Mouse (Mus musculus): ENCODE results near the gene Gm10570. TPM values are rescaled to one million over a fixed set of nuclear protein-coding genes. Genes with fewer than 3 reads are reported as not detected.
A peak's percentile ranks its signal among the peaks of the same experiment; 100 is the strongest.

Gm10570 gene
- 0.55 and 1.1 TPM in 2 replicates for polyA plus RNA-seq (2015; fragmentation: Nextera tagmentation; extraction: Ambion mirVana)

DNA sequence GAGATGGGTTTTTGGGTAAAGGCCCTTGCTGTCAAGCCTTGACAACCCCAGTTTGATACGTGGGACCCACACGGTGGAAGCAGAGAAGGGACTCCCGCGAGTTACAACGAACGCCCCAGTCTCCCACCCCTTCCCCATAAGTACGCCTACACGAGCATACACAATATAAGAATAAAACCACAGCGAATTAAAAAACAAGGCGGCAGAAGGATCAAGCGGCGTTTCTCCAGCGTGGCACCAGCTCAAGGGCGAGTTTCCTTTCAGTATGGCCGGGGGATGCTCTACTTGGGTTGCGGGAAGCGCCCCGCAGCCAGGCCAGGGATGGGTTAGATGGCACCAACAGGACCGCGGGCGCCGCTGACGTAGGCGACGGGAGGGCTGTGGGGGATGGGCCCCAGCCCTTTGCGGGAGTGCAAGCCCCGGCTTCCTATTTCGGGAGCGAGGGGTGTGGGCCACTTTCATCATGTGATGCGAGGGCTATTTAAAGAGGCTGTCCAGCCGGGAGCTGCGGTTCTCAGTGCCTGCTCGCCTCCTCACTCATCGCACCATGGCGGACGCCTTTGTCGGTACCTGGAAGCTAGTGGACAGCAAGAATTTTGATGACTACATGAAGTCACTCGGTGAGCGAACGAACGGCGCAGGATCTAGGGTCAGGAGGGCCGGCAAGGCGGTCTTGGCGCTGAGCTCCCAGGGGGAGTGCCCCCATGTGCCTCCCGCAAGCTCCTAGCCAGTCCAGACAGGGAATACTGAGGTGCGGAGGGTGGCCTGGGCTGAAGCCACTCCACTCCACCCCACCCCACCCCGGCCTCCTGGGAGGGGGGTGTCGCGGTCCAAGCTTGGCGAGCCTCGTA is at the start of gene Gm10570, which contains the start of gene Fabp3:
Gm10570 (minus strand) TSS at position 444 of the 851 bp plus-strand sequence.
Fabp3 (plus strand) TSS at position 365 of the 851 bp plus-strand sequence.
- Histone ChIP-seq H3K36me3 (no peaks in the 10 kb centered on the region), H3K9me3 (no peaks in the 10 kb centered on the region), H3K4me1 (peaks cover 18% of the 10 kb centered on the region), H3K4me2 (replicated peaks) (peak within 1 kb of the TSS; percentile 80), H3K27ac (replicated peaks) (no peak within 1 kb of the TSS), H3K4me3 (peak within 1 kb of the TSS; percentile 53), H3K9ac (replicated peaks) (peak within 1 kb of the TSS; percentile 61), H3K27me3 (peaks cover 18% of the 10 kb centered on the region)
- under 1% methylated on average over 52 of the region's 52 CpGs for WGBS
- peak; percentile 65 for ATAC-seq (replicated peaks)

DNA sequence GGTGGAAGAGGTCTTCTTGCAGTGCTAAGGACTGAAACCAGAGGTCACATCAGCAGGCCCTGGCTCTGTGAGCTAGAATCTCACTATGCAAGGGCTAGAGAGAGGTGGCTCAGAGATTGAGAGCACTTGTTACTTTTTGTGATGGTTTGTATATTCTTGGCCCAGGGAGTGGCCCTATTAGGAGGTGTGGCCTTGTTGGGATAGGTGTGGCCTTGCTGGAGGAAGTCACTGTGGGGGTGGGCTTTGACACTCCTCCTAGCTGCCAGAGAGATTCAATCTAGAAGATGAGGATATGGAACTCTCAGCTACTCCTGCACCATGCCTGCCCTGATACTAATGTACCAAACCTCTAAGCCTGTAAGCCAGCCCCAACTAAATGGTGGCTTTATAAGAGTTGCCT is 49.5 kb upstream of the Gm10570 start:
- H3K9ac ChIP-seq (replicated peaks): no peak overlapping the region
- no peak for ATAC-seq (replicated peaks)
- no peak overlapping the region for H3K27ac ChIP-seq (replicated peaks)
- H3K4me1 ChIP-seq: peaks cover 24% of the 10 kb centered on the region
- no peaks in the 10 kb centered on the region for H3K9me3 ChIP-seq
- no peaks in the 10 kb centered on the region for H3K27me3 ChIP-seq
- peaks cover 13% of the 10 kb centered on the region for H3K36me3 ChIP-seq
- no peak overlapping the region for H3K4me2 ChIP-seq (replicated peaks)
- H3K4me3 ChIP-seq: no peak overlapping the region

DNA sequence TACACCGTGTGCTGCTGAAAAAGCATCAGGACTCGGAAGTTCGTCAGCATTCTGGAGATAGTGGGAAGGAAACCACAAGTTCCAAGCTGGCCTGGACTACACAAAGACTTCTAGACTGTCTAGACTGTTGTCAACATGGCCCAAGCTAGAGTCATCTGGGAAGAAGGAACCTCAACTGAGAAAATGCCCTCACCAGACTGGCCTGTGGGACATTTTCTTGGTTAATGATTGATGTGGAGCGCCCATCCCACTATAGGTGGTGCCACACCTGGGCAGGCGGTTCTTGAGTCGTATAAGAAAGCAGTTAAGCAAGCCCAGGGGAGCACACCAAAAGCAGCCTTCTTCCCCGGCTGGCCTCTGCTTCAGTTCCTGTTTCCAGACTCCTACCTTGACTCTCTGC is 44.1 kb upstream of the Gm10570 start:
- Histone ChIP-seq H3K4me3 (no peak overlapping the region), H3K4me2 (replicated peaks) (no peak overlapping the region), H3K27me3 (no peaks in the 10 kb centered on the region), H3K9ac (replicated peaks) (no peak overlapping the region), H3K4me1 (no peaks in the 10 kb centered on the region), H3K36me3 (peaks cover 50% of the 10 kb centered on the region), H3K9me3 (no peaks in the 10 kb centered on the region), H3K27ac (replicated peaks) (no peak overlapping the region)
- ATAC-seq (replicated peaks): no peak
- WGBS: 95% methylated on average over 7 of the region's 7 CpGs

DNA sequence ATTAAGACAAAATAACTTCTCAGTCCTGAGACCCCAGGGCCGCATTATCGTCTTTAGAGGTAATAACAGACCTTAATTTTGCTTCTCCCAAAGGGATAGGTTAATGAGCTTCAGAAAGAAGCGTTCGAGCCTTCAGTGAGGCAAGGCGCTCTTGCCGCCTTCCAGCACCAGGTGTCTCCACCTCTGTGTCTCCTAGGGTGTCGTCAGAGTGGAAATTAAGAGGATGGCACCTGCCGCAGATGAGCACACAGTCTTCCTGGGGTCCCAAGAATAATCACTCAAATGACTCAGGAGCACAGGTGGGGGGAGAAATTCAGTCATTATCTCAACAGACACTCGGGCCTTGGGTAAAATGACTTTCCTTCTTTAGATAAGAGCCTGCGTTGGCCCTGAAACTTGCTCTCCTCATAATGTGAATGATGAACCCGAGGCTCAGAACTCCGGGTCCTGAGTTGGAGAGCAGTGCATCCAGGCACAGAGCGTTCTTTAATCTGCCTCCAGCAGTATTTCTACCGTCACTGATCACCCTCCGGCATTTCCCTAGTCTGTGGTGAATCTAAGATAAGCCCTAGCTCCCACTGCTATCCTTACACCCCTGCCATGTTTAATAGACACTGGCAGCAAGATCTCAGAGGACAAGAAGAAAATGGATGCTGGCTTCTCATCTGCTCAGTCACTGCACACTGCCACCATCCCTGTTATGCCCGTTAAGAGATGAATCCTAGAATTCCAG is 42.4 kb upstream of the Gm10570 start:
- no peak overlapping the region for H3K27ac ChIP-seq (replicated peaks)
- H3K4me3 ChIP-seq: no peak overlapping the region
- no peaks in the 10 kb centered on the region for H3K9me3 ChIP-seq
- WGBS: 91% methylated on average over 16 of the region's 16 CpGs
- no peaks in the 10 kb centered on the region for H3K4me1 ChIP-seq
- no peak for ATAC-seq (replicated peaks)
- peaks cover 60% of the 10 kb centered on the region for H3K36me3 ChIP-seq
- no peaks in the 10 kb centered on the region for H3K27me3 ChIP-seq
- H3K4me2 ChIP-seq (replicated peaks): no peak overlapping the region
- H3K9ac ChIP-seq (replicated peaks): no peak overlapping the region

DNA sequence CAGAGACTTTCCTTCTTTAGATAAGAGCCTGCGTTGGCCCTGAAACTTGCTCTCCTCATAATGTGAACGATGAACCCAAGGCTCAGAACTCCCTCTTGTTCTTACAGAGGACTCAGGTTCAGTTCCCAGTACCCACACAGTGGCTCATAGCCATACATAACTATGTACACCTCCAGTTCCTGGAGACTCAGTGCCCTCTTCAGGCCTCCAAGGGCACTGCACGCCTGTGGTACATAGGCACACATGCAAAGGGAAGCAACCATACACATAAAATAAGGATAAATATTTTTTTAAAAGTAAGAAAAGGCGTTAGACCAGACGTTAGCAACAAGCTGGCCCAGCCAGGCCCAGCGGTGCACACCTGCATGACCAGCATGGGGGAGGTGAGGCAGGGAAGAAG is 41.2 kb upstream of the Gm10570 start:
- no peak overlapping the region for H3K4me2 ChIP-seq (replicated peaks)
- no peaks in the 10 kb centered on the region for H3K4me1 ChIP-seq
- H3K9me3 ChIP-seq: no peaks in the 10 kb centered on the region
- H3K27ac ChIP-seq (replicated peaks): no peak overlapping the region
- no peak for ATAC-seq (replicated peaks)
- H3K4me3 ChIP-seq: no peak overlapping the region
- WGBS: 96% methylated on average over 6 of the region's 6 CpGs
- H3K27me3 ChIP-seq: no peaks in the 10 kb centered on the region
- H3K9ac ChIP-seq (replicated peaks): no peak overlapping the region
- H3K36me3 ChIP-seq: peaks cover 64% of the 10 kb centered on the region

GRCm38 (mm10) chr4:130341691-130342090 is 33.2 kb upstream of the Gm10570 start:
- Histone ChIP-seq H3K36me3 (peaks cover 27% of the 10 kb centered on the region), H3K4me3 (no peak overlapping the region), H3K27me3 (no peaks in the 10 kb centered on the region), H3K4me2 (replicated peaks) (no peak overlapping the region), H3K4me1 (no peaks in the 10 kb centered on the region), H3K9ac (replicated peaks) (no peak overlapping the region), H3K9me3 (no peaks in the 10 kb centered on the region), H3K27ac (replicated peaks) (no peak overlapping the region)
- no peak for ATAC-seq (replicated peaks)
- WGBS: 21% methylated on average over 4 of the region's 4 CpGs

DNA sequence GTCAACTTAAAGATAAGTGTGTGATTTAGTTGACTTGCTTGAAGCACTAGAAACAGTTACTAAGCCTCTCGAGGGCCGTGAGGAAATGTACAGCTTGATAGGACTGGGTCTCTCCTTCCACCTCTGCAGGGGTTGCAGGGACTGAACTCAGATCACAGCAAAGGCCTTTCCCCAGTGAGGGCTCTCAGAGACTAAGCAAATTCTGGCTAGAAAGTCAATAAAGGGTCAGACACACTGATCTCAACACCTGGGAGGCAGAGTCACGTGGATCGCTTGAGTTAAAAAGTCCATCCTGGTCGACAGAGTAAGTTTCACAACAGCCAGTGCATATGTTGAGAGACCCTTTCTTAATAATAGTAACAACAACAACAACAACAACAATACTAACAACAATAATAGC is 27.4 kb upstream of the Gm10570 start:
- no peak overlapping the region for H3K4me3 ChIP-seq
- no peak for ATAC-seq (replicated peaks)
- no peak overlapping the region for H3K9ac ChIP-seq (replicated peaks)
- H3K4me2 ChIP-seq (replicated peaks): no peak overlapping the region
- no peaks in the 10 kb centered on the region for H3K9me3 ChIP-seq
- peaks cover 38% of the 10 kb centered on the region for H3K36me3 ChIP-seq
- no peaks in the 10 kb centered on the region for H3K27me3 ChIP-seq
- WGBS: 92% methylated on average over 5 of the region's 5 CpGs
- H3K4me1 ChIP-seq: no peaks in the 10 kb centered on the region
- H3K27ac ChIP-seq (replicated peaks): no peak overlapping the region

- Histone ChIP-seq H3K4me1 (no peaks in the 10 kb centered on the region), H3K4me2 (replicated peaks) (no peak overlapping the region), H3K9ac (replicated peaks) (no peak overlapping the region), H3K36me3 (peaks cover 59% of the 10 kb centered on the region), H3K27me3 (no peaks in the 10 kb centered on the region), H3K4me3 (no peak overlapping the region), H3K9me3 (no peaks in the 10 kb centered on the region), H3K27ac (replicated peaks) (0 out of 2 replicates have a peak overlapping the region, but pooled peaks have one; percentile 34)
- WGBS: 85% methylated on average over 9 of the region's 9 CpGs
- ATAC-seq (replicated peaks): no peak
Measured at GRCm38 (mm10) chr4:130327366-130327765, 18.9 kb upstream of the Gm10570 start.

DNA sequence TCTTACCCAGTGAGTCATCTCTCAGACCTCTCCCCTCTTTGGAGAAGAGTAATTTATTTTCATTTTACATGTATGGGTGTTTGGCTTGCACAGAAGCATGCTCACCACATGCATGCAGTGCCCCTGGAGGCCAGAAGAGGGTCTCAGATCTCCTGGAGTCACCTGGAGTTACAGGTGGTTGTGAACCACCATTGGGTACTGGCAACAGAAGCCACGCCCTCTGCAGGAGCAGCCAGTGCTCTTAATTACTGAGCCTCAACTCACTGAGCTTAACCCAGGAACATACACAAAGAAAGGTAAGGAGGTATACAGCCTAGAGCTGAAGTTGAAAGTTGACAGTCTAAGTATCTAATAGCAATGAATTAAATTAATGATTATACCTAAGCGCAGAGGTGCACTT is 17.0 kb upstream of the Gm10570 start:
- Histone ChIP-seq H3K36me3 (peaks cover 58% of the 10 kb centered on the region), H3K27ac (replicated peaks) (no peak overlapping the region), H3K4me2 (replicated peaks) (no peak overlapping the region), H3K27me3 (no peaks in the 10 kb centered on the region), H3K4me1 (no peaks in the 10 kb centered on the region), H3K9me3 (no peaks in the 10 kb centered on the region), H3K4me3 (no peak overlapping the region), H3K9ac (replicated peaks) (no peak overlapping the region)
- 96% methylated on average over 2 of the region's 2 CpGs for WGBS
- ATAC-seq (replicated peaks): no peak

GRCm38 (mm10) chr4:130323607-130324006 is 15.1 kb upstream of the Gm10570 start:
- H3K4me2 ChIP-seq (replicated peaks): no peak overlapping the region
- no peaks in the 10 kb centered on the region for H3K27me3 ChIP-seq
- H3K36me3 ChIP-seq: peaks cover 54% of the 10 kb centered on the region
- ATAC-seq (replicated peaks): no peak
- 72% methylated on average over 5 of the region's 5 CpGs for WGBS
- no peak overlapping the region for H3K27ac ChIP-seq (replicated peaks)
- no peak overlapping the region for H3K9ac ChIP-seq (replicated peaks)
- no peaks in the 10 kb centered on the region for H3K9me3 ChIP-seq
- no peaks in the 10 kb centered on the region for H3K4me1 ChIP-seq
- H3K4me3 ChIP-seq: no peak overlapping the region

DNA sequence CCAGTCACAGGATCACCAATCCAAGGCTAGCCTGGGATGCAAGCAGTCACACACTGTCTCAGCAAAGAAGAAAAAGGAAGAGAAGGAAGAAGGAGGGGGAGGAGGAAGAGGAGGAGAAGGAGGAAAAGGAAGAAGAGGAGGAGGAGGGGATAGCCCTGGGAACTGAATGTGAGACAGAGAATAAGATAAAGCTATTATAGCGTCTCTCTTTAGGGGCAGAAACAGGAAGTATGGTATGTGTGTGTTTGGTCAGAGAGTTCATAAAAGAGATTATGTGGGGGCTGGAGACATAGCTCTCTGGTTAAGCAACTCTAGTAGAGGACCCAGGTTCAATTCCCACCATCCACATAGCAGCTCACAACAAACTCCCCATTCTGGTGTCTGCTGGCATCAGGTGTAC is 14.7 kb upstream of the Gm10570 start:
- 94% methylated on average over 1 of the region's 1 CpGs for WGBS
- no peaks in the 10 kb centered on the region for H3K9me3 ChIP-seq
- H3K27ac ChIP-seq (replicated peaks): no peak overlapping the region
- H3K36me3 ChIP-seq: peaks cover 51% of the 10 kb centered on the region
- H3K4me3 ChIP-seq: no peak overlapping the region
- no peak for ATAC-seq (replicated peaks)
- H3K9ac ChIP-seq (replicated peaks): no peak overlapping the region
- no peak overlapping the region for H3K4me2 ChIP-seq (replicated peaks)
- no peaks in the 10 kb centered on the region for H3K27me3 ChIP-seq
- H3K4me1 ChIP-seq: no peaks in the 10 kb centered on the region

GRCm38 (mm10) chr4:130322567-130322966 is 14.1 kb upstream of the Gm10570 start:
- Histone ChIP-seq H3K4me2 (replicated peaks) (no peak overlapping the region), H3K36me3 (peaks cover 50% of the 10 kb centered on the region), H3K4me3 (no peak overlapping the region), H3K27me3 (no peaks in the 10 kb centered on the region), H3K9ac (replicated peaks) (no peak overlapping the region), H3K27ac (replicated peaks) (no peak overlapping the region), H3K4me1 (no peaks in the 10 kb centered on the region), H3K9me3 (no peaks in the 10 kb centered on the region)
- WGBS: 71% methylated on average over 7 of the region's 7 CpGs
- no peak for ATAC-seq (replicated peaks)
